Mouse (Mus musculus): ENCODE data around the gene Srbd1. TPM values are rescaled to one million over a fixed set of nuclear protein-coding genes. Genes with fewer than 3 reads are reported as not detected.

Srbd1 gene
- polyA plus RNA-seq, 1 experiment from 2014 or later, result 15.8 TPM

DNA sequence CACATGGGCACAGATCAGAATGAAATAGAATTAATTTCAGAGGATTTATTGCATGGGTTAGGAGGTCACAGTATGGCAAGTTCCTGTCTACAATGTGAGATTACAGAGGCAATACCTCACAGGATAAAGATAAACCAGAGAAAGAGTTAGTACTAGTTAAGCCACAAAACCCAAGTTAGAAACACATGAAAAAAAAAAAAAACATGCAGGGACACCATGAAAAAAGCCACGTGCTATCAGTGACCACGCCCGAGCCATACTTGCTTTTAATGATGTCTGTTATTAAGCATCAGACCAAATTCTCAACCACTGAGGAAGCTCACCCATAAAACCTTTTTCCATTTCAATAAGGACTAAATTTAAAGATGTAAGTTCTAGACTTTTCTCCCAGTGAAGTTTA is 120.4 kb downstream of the Srbd1 start:
- WGBS, result 97% methylated on average over 3 of the region's 3 CpGs
- no peak overlapping the region for H3K9ac ChIP-seq
- no peak overlapping the region for H3K4me2 ChIP-seq
- H3K27ac ChIP-seq, result no peak overlapping the region
- H3K4me1 ChIP-seq (replicated peaks), result no peaks in the 10 kb centered on the region
- H3K36me3 ChIP-seq, result 0 out of 2 replicates have a peak, but pooled peaks cover under 1% of the 10 kb centered on the region
- H3K4me3 ChIP-seq, result no peak overlapping the region
- H3K9me3 ChIP-seq, result 0 out of 2 replicates have a peak, but pooled peaks cover under 1% of the 10 kb centered on the region
- H3K27me3 ChIP-seq, result no peaks in the 10 kb centered on the region
- no peak for ATAC-seq (ENCODE audit: low FRiP score)

- H3K9me3 ChIP-seq, result peaks cover 9% of the 10 kb centered on the region; the same call in 1 of the 2 replicates
- no peak overlapping the region for H3K9ac ChIP-seq
- H3K36me3 ChIP-seq, result 0 out of 2 replicates have a peak, but pooled peaks cover 3% of the 10 kb centered on the region
- H3K4me3 ChIP-seq, result no peak overlapping the region
- 63% methylated on average over 4 of the region's 4 CpGs for WGBS
- no peaks in the 10 kb centered on the region for H3K27me3 ChIP-seq
- no peak overlapping the region for H3K27ac ChIP-seq
- no peak for ATAC-seq (ENCODE audit: low FRiP score)
- H3K4me1 ChIP-seq (replicated peaks), result no peaks in the 10 kb centered on the region
- no peak overlapping the region for H3K4me2 ChIP-seq
These were observed 122.6 kb downstream of the Srbd1 start for GRCm38 (mm10) chr17:86022366-86022765.

GRCm38 (mm10) chr17:86021815-86022214 is 123.2 kb downstream of the Srbd1 start:
- Histone ChIP-seq H3K36me3 (0 out of 2 replicates have a peak, but pooled peaks cover 3% of the 10 kb centered on the region), H3K9ac (no peak overlapping the region), H3K4me3 (no peak overlapping the region), H3K27me3 (no peaks in the 10 kb centered on the region), H3K27ac (no peak overlapping the region), H3K4me1 (replicated peaks) (no peaks in the 10 kb centered on the region), H3K4me2 (no peak overlapping the region), H3K9me3 (peaks cover 9% of the 10 kb centered on the region; the same call in 1 of the 2 replicates)
- 92% methylated on average over 1 of the region's 1 CpGs for WGBS
- ATAC-seq (ENCODE audit: low FRiP score), result no peak

GRCm38 (mm10) chr17:86021231-86021630 is 123.7 kb downstream of the Srbd1 start:
- Histone ChIP-seq H3K4me3 (no peak overlapping the region), H3K4me1 (replicated peaks) (no peaks in the 10 kb centered on the region), H3K9me3 (peaks cover 9% of the 10 kb centered on the region; the same call in 1 of the 2 replicates), H3K27ac (no peak overlapping the region), H3K4me2 (no peak overlapping the region), H3K36me3 (0 out of 2 replicates have a peak, but pooled peaks cover 3% of the 10 kb centered on the region), H3K9ac (no peak overlapping the region), H3K27me3 (no peaks in the 10 kb centered on the region)
- ATAC-seq (ENCODE audit: low FRiP score), result no peak
- WGBS, result 97% methylated on average over 5 of the region's 5 CpGs

DNA sequence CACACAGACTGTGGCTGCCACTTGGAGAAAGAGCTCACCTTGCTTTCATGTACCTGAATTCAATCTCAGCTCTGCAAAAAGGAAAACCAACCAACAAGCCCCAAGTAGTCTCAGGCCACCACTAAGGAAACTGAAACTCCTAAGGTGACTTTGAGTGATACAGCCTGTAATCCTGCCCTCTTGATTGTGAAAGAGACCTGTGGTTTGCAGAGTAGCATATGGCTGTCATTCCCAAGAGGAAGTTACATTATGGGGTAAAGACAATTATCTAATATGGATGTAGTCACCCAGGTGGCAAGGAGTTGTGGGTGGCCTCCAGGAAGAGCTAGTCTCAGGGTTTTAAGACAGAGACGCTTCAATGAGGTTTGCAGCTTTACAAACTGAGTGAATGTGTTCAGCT is 125.2 kb downstream of the Srbd1 start:
- 90% methylated on average over 1 of the region's 1 CpGs for WGBS

DNA sequence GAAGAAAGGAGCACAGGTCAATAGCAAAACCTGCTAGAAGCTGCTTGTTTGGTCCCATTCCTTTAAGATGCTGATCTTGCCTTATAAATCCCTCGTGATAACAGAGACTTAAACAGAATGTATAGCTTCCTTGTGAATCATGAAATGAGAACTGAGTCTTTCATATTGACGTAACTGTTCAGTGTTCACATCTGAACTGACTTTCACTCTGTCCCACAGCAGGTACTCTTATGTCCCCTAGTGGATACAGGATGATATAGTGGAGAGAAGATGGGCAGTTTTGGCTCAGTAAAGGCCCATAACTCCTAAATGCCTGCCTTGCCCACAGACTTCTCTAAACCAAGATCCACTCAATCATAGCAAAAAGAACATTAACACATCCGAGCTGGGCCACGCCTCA is 130.7 kb downstream of the Srbd1 start:
- no peak overlapping the region for H3K9ac ChIP-seq
- no peak overlapping the region for H3K27ac ChIP-seq
- H3K9me3 ChIP-seq, result peaks cover 11% of the 10 kb centered on the region
- H3K4me3 ChIP-seq, result no peak overlapping the region
- no peaks in the 10 kb centered on the region for H3K27me3 ChIP-seq
- H3K36me3 ChIP-seq, result no peaks in the 10 kb centered on the region
- WGBS, result 82% methylated on average over 4 of the region's 4 CpGs
- no peak overlapping the region for H3K4me2 ChIP-seq
- ATAC-seq (ENCODE audit: low FRiP score), result no peak
- no peaks in the 10 kb centered on the region for H3K4me1 ChIP-seq (replicated peaks)

More for the DNA sequence above, 125.2 kb downstream of the Srbd1 start:
- Histone ChIP-seq H3K9me3 (peaks cover 9% of the 10 kb centered on the region; the same call in 1 of the 2 replicates), H3K27me3 (no peaks in the 10 kb centered on the region), H3K27ac (no peak overlapping the region), H3K4me2 (no peak overlapping the region), H3K36me3 (0 out of 2 replicates have a peak, but pooled peaks cover 3% of the 10 kb centered on the region), H3K4me3 (no peak overlapping the region), H3K4me1 (replicated peaks) (no peaks in the 10 kb centered on the region), H3K9ac (no peak overlapping the region)
- ATAC-seq (ENCODE audit: low FRiP score), result no peak

DNA sequence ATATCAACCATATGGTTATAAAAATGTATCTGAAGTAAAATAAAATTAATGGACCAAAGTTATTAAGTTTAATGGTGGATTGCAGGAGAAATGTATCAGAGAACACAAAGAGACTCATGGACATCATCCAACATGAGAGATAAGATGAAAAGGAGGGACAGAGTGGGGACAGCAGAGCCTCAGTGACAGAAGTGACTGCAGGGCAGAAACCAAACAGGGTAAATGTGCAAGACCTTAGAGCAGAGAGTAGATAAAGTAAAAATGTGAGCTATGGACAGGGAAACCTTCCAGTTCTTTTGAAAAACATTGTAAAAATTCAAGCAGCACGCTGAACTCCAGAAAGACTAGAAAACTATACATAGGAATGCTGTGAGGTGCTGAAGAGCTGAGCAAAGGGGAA is 132.4 kb downstream of the Srbd1 start:
- Histone ChIP-seq H3K27me3 (no peaks in the 10 kb centered on the region), H3K27ac (no peak overlapping the region), H3K4me1 (replicated peaks) (0 out of 2 replicates have a peak, but pooled peaks cover 2% of the 10 kb centered on the region), H3K9me3 (peaks cover 5% of the 10 kb centered on the region; the same call in 1 of the 2 replicates), H3K9ac (no peak overlapping the region), H3K4me2 (no peak overlapping the region), H3K36me3 (no peaks in the 10 kb centered on the region), H3K4me3 (no peak overlapping the region)
- ATAC-seq (ENCODE audit: low FRiP score), result no peak
- WGBS, result 92% methylated on average over 1 of the region's 1 CpGs

- 96% methylated on average over 3 of the region's 3 CpGs for WGBS
- 0 out of 2 replicates have a peak, but pooled peaks cover 2% of the 10 kb centered on the region for H3K4me1 ChIP-seq (replicated peaks)
- H3K4me2 ChIP-seq, result no peak overlapping the region
- no peaks in the 10 kb centered on the region for H3K36me3 ChIP-seq
- H3K27ac ChIP-seq, result no peak overlapping the region
- H3K4me3 ChIP-seq, result no peak overlapping the region
- no peak overlapping the region for H3K9ac ChIP-seq
- no peak for ATAC-seq (ENCODE audit: low FRiP score)
- H3K9me3 ChIP-seq, result peaks cover 5% of the 10 kb centered on the region; the same call in 1 of the 2 replicates
- H3K27me3 ChIP-seq, result no peaks in the 10 kb centered on the region
These were observed 133.1 kb downstream of the Srbd1 start for GRCm38 (mm10) chr17:86011849-86012248.

- Histone ChIP-seq H3K36me3 (no peaks in the 10 kb centered on the region), H3K4me1 (replicated peaks) (0 out of 2 replicates have a peak, but pooled peaks cover 2% of the 10 kb centered on the region), H3K9me3 (peaks cover 5% of the 10 kb centered on the region; the same call in 1 of the 2 replicates), H3K9ac (no peak overlapping the region), H3K4me3 (no peak overlapping the region), H3K27ac (no peak overlapping the region), H3K27me3 (no peaks in the 10 kb centered on the region), H3K4me2 (no peak overlapping the region)
- ATAC-seq (ENCODE audit: low FRiP score), result no peak
- 72% methylated on average over 10 of the region's 10 CpGs for WGBS
These were observed 136.6 kb downstream of the Srbd1 start for GRCm38 (mm10) chr17:86008401-86008800.

DNA sequence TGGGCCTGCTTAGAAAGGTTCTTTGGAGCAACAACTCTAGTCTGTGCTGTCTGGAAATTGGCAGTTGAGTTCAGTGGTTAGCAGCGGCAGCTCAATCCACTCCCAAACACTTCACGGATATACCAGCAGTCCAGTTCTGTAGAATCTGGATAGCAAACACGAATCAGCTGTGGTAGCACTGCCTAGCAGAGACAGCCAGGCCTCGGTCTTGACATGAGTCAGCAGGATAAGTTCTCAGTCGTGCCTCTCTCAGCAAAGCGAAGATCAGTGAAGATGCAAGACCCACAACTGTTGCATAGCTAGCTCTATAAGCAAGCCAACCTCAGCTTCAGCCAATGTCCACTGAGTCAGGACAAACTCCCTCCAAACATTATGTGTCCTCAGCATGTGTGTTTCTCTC is 142.9 kb downstream of the Srbd1 start:
- no peaks in the 10 kb centered on the region for H3K27me3 ChIP-seq
- H3K4me3 ChIP-seq, result no peak overlapping the region
- no peak overlapping the region for H3K9ac ChIP-seq
- H3K4me1 ChIP-seq (replicated peaks), result no peaks in the 10 kb centered on the region
- WGBS, result 96% methylated on average over 6 of the region's 6 CpGs
- H3K4me2 ChIP-seq, result no peak overlapping the region
- no peak for ATAC-seq (ENCODE audit: low FRiP score)
- H3K36me3 ChIP-seq, result peaks cover 16% of the 10 kb centered on the region
- no peak overlapping the region for H3K27ac ChIP-seq
- H3K9me3 ChIP-seq, result peaks cover 6% of the 10 kb centered on the region; the same call in 1 of the 2 replicates

- peaks cover 18% of the 10 kb centered on the region for H3K36me3 ChIP-seq
- H3K4me2 ChIP-seq, result no peak overlapping the region
- no peaks in the 10 kb centered on the region for H3K27me3 ChIP-seq
- H3K4me1 ChIP-seq (replicated peaks), result no peaks in the 10 kb centered on the region
- 93% methylated on average over 5 of the region's 5 CpGs for WGBS
- no peak overlapping the region for H3K27ac ChIP-seq
- no peak overlapping the region for H3K4me3 ChIP-seq
- H3K9me3 ChIP-seq, result peaks cover 10% of the 10 kb centered on the region
- no peak overlapping the region for H3K9ac ChIP-seq
- ATAC-seq (ENCODE audit: low FRiP score), result no peak
These were observed 143.3 kb downstream of the Srbd1 start for GRCm38 (mm10) chr17:86001667-86002066.

DNA sequence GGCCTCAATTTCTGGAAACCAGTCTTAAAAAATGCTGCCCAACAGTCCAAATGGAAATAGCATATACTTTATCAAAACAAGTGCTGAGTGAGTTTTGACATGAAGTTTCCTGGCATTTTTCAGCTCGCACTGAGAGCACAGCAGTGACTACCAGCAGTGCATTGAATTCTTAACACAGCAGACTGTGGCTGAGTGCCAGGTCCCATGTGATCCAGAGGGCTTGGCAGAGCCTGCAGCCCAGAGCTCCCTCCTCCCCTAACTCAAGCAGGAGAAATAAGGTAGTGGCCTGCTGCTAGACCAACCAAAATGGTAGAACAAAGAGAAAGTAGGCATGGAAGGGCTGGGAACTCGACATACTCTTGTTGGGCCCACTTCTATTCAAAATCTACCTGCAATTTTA is 149.2 kb downstream of the Srbd1 start:
- Histone ChIP-seq H3K27me3 (no peaks in the 10 kb centered on the region), H3K4me2 (no peak overlapping the region), H3K4me3 (no peak overlapping the region), H3K4me1 (replicated peaks) (no peaks in the 10 kb centered on the region), H3K36me3 (peaks cover 21% of the 10 kb centered on the region), H3K9ac (no peak overlapping the region), H3K9me3 (peaks cover 10% of the 10 kb centered on the region), H3K27ac (no peak overlapping the region)
- 69% methylated on average over 2 of the region's 2 CpGs for WGBS
- ATAC-seq (ENCODE audit: low FRiP score), result no peak

- no peaks in the 10 kb centered on the region for H3K4me1 ChIP-seq (replicated peaks)
- no peak overlapping the region for H3K27ac ChIP-seq
- peaks cover 20% of the 10 kb centered on the region for H3K36me3 ChIP-seq
- no peak for ATAC-seq (ENCODE audit: low FRiP score)
- no peak overlapping the region for H3K4me3 ChIP-seq
- H3K9me3 ChIP-seq, result peaks cover 10% of the 10 kb centered on the region
- no peak overlapping the region for H3K9ac ChIP-seq
- 83% methylated on average over 4 of the region's 4 CpGs for WGBS
- no peaks in the 10 kb centered on the region for H3K27me3 ChIP-seq
- H3K4me2 ChIP-seq, result no peak overlapping the region
These were observed 149.9 kb downstream of the Srbd1 start for GRCm38 (mm10) chr17:85995086-85995485.

All from hindbrain, embryonic 13.5 days (tissue).